Mouse (Mus musculus): ENCODE results near the gene Vmn1r234.
"Not testable (repeated sequence)": the region's sequence is repeated elsewhere in the genome, so short reads cannot be mapped to it uniquely, and the experiment has no call there.

Gene Vmn1r234

DNA sequence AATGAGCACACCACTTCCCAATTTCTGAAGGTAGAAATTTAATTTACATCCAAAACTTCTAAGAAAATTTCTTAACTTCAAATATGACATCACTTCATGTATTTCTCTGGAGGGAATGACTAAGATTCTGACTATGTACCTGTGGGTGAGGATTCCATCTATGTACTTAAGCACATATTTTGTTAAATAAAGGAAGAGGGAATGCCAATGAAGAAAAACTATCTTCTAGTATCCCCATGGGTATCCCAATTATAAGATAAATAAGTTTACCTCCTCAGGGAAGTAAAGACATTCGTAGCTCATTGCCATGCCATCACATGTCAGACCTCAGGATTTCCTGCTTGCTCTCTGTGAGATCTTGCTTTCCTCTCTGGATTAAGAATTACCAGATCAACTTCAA is at the start of gene Vmn1r234:
Gene Vmn1r234, plus strand, starts transcription at position 301 of the 400 bp plus-strand sequence.
- no peak for DNase-seq

DNA sequence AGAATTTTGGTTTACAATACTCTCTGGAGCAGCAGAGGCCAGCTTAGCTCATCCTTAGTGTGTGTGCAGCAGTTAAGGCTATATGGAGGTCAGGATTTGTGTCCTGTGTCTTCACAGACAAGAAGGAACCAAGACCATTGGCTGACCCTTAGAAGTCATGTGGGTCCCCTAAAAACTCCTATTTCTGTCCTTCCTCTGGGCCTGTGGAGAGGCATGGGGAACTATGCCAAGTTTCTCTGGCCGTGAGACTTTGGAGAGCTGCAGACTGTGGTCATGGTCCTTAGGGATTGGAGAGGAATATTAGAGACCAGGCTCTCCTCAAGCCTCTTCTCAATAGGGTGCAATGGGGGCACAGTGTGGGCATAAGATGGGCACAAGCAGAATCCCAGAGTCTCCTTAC is 14.8 kb upstream of the Vmn1r234 start:
- DNase-seq, result not testable (repeated sequence)

- peak in 1 of 2 experiments; percentile 56 for DNase-seq
These were observed 5.8 kb downstream of the Vmn1r234 start for GRCm38 (mm10) chr17:21231654-21232053.

- DNase-seq, result no peak
These were observed 30.2 kb downstream of the Vmn1r234 start, which contains the start of gene Vmn1r235 for GRCm38 (mm10) chr17:21256111-21256510. Gene Vmn1r235 (plus strand): TSS chr17:21256411.

GRCm38 (mm10) chr17:21272103-21272502 is 46.2 kb downstream of the Vmn1r234 start:
- peak; percentile 14 to 30 for DNase-seq

GRCm38 (mm10) chr17:21282642-21283041 is 56.8 kb downstream of the Vmn1r234 start, which contains the start of gene Vmn1r236:
Gene Vmn1r236 (plus strand): TSS chr17:21282942.
- no peak for DNase-seq

DNA sequence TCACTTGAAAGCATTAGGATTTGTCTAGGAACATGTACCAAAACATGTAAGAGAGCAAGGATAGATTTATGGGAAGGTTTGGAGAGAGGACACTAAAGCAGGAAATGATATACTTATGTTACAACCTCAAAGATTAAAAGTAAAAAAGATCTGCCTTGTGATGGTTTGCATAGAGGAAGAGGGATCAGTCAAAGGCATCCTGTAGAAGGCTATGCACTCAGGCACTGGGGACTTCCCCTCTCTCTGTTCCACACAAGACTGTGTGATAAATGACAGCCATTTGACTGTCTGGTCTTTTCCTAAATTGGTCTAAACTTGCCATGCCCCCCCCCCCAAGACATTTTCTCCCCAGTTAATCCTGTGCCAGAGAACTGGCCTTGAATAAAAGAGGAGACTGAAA is 58.5 kb downstream of the Vmn1r234 start:
- no peak for DNase-seq
